Mouse (Mus musculus) adipose tissue, adult 10 weeks (tissue): Measurements from ENCODE around the gene Fbxw19. TPM values are rescaled to one million over a fixed set of nuclear protein-coding genes. Genes with fewer than 3 reads are reported as not detected.

ENCODE experiments used
- polyA plus RNA-seq: library from polyadenylated mRNA; stranded (reverse); fragments of 350-450 nt; fragmentation: Illumina TruSeq; extraction: RNeasy Lipid Tissue Mini Kit (QIAGEN cat#74804); gene quantifications from one replicate; pipeline ENCODE4 v1.2.3, GENCODE M21; 2014; ENCODE audit warnings: low read depth, low replicate concordance

Gene Fbxw19
- not detected for polyA plus RNA-seq

GRCm38 (mm10) chr9:109495775-109496174 is at the start of gene Fbxw19:
Gene Fbxw19 (minus strand): TSS chr9:109495875.

GRCm38 (mm10) chr9:109449040-109449439 is 46.6 kb downstream of the Fbxw19 start, which contains the start of gene Fbxw16:
Gene Fbxw16 (minus strand): TSS chr9:109449140.

Other genes starting within 250 kb of the Fbxw19 start
- not detected for gene Fbxw14, start 208.2 kb downstream of the Fbxw19 start, polyA plus RNA-seq
- not detected for gene Fbxw28, start 156.2 kb downstream of the Fbxw19 start, polyA plus RNA-seq
- gene Fbxw22, start 91.6 kb downstream of the Fbxw19 start, polyA plus RNA-seq = not detected
- gene Fbxw16, start 46.7 kb downstream of the Fbxw19 start, polyA plus RNA-seq = not detected
- gene Fbxw15, start 72.4 kb upstream of the Fbxw19 start, polyA plus RNA-seq = 0.41 TPM
- not detected for gene Fbxw24, start 130.2 kb upstream of the Fbxw19 start, polyA plus RNA-seq
- not detected for gene Fbxw25, start 168.8 kb upstream of the Fbxw19 start, polyA plus RNA-seq
- 0.20 TPM for gene Fbxw18, start 206.8 kb upstream of the Fbxw19 start, polyA plus RNA-seq